Mouse (Mus musculus) mouse embryonic stem cell (cell line): ENCODE results near the gene 4930404N11Rik.

Experiments used
- in situ Hi-C, 2 experiments: fragments of 300-500 bp; cut with MboI; formaldehyde crosslinking; loops; 1 replicate in 1 of 2; 3 replicates in 1 of 2; pipeline ENCODE4 v1.14.3; 2019 to 2020; ENCODE audit warnings: low sequenced_read_pairs in 2 of 2, low pct_unique_long_range_greater_than_20kb in 1 of 2, mixed read lengths in 1 of 2; ENCODE audit not compliant: unreplicated experiment in 1 of 2

The 4930404N11Rik gene

DNA sequence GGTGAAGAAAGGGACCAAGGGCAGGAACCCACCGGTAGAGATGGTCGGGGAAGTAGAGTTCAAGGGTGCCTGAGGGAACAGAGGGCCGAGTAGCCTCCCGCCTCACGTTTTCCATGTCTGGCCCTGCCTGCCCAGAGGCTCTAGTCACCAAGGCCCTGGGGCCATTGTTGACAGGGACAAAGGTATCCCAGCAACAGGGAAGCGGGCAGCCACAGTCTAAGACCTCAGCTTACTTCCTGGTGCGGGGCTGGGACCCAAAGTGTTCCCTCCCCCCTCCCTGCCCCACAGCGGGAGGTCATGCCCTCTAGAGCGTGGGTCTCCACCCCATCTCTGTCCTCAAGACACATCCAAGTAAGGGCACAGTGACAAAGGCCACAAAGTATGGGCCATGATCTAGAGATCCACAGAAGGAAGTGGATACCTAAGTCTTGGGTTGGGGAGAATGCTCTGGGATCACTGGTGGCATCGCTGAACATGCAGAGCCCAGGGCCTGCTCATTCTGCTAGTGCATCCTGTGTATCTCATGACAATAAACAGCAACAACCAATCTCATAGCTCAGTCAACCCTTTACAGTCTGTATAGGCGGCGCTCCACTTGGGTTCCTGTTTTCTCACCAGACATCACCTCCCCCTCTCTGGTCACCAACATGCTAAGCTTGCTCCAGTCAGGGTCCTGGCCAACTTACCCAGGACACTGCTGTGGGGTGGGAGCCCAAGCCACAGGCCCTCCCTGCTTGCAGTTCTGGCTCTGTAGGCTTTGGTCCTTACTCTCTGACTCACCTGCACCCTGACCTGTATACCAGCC lies at the start of gene 4930404N11Rik:
4930404N11Rik (minus strand) TSS at position 145 of the 805 bp plus-strand sequence.
- in situ Hi-C loops, result no loop called here

DNA sequence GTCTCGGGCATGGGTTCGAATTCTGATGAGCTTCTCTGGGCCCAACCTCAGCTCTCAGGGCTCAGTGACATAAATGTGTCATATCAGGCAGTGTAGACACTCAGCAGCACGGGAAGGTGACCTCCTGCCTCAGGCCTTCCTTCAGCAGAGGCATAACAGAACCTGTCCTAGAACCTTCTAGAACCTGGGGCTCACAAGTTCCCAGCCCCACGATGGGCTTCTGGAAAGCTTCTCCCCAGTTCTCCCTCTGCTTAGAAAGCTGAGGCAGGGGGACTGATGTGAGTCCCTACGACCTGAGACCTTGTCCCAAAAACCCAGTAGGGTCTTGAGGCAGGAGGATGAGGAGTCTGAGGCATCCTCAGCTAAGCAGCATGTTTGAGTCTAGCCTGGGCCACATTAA lies 49.5 kb upstream of the 4930404N11Rik start:
- in situ Hi-C loops, result no loop called here

DNA sequence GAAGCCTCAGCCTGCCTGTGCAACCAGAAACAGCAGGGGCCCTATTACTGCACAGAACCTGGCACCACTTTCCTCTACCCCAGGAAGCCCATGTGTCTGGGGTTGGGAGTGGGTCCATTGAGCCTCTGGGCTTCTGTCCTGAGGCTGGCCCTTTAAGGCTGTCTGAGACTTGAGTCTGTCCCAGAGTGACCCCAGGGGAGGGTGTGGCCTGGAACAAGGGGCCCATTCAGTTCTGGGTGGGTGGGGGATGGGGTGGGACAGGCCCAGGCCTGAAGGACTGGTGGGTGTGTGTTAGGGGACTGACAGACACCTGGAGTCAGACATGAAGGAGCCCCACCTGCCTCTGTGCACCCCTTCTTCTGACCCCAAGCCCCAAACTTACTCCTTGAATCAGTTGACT lies 49.1 kb upstream of the 4930404N11Rik start:
- in situ Hi-C loops, result no loop called here

DNA sequence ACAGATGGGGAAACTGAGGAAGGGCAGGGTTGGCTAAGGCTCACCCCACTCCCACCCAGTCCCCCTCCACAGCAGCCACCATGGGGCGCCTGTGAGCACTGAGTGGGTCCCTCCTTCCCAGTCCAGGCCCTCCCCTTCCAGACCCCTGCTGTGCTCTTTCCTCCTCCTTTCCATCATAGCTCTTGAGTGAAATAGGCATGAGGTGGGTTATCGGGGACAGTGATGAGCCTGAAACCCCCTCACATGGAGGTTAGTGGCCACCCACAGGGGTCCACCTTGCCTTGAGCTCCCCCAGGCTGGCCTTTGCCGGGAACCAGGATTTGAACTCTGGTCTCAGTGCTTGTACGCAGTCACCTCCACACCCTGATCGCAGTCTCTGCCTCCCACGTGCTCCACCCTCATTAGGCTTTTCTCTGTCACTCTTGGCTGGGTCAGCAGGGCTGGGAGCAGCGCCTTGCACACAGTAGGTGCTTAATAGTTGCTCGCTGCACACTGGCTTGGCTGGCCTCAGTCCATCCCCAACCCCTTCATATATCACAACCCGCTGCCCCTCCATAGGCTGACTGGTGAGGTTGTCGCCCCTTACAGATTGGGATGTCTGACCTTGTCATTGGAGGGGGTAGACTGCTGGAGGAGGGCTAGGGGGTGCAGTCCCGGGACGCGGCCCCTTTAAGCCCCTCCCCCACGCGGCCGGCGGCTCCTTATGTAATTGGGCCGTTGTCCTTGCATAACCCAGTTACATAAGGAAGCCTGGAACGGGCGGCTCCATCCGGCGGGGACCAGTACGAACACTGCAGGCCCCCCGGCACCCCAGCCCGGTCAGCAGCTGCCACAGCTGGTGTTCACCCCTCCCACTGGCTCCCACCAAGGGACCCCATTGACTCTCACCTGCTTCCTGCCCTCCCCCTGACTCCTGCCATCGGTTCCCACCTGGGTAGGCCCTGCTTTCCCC lies 48.0 kb upstream of the 4930404N11Rik start:
- in situ Hi-C loops, result no loop called here

DNA sequence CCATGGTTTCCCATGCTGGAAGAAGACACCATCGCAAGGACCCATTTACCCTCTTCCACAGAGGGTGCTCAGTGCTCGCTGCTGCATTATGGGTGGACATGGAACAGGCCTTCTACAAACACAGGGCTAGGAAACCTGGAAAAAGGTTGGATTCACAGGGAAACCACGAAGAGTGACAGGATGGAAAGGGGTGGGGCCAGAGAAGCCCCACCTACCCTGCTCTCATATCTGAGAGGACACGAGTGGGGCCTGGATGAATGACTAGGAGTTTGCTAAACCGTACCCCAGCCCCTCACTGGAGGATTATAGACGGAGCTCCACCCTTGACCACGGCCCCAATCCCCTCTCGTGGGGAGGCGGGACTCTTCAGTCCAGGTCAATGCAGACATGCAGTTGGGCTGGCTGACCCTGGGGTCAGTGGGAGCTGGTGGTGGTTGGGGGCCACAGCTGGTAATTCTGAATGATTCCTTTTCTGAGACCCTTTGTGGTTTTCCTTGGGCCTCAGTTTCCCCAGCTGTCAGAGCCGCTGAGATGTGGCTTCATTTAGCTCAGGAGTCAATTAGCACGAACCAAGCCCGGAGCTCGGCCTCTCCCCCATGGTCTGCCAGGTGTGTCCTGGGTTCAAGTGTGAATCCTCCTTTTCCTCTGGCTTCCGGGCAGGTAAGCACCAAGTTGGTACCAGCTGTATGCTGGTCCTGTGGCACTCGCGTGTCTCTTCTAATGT lies 47.1 kb upstream of the 4930404N11Rik start:
- in situ Hi-C loops, result no loop called here

DNA sequence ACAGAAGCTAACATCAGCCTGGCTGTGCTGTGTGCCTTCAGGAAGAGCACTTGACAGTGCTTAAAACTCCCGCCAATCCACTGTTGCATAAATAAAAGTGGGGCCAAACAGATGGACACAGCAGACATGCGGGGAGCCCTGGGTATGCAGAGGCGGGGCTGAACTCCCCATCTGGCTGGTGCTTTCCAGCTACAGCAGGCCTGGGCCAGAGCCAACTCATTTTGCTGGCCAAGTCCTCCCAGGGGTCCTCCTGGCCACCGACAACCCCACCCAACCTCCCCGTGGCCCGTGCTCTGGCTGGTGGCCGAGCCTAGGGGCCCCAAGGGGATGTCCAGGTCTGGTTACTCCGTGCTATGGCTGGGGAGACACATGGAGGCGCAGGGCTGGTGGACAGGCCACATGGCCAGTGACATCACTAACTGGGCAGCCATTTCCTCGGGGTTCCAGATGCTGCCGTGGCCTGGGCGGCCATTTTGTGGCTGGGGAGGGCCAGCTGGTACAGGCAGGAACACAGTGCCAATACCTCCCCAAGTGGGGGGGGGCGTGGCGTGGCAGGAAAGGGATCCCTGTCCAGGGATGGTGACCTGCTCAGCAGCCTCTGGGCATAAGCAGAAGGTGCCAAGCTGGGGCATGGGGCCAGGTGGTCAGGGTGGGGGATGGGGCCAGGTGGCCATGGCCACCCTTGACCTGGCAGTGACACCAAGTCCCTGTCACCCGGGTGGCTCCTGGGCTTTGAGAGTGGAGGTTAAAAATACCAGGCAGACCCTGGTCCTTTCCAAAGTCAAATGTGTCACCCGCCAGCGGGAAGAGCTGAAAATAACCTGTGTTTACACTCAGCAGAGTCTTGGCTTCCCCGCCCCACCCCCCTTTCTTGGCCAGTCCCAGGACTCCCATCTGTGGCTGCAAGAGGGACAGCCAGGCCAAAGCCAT lies 46.1 kb upstream of the 4930404N11Rik start:
- in situ Hi-C loops, result no loop called here

DNA sequence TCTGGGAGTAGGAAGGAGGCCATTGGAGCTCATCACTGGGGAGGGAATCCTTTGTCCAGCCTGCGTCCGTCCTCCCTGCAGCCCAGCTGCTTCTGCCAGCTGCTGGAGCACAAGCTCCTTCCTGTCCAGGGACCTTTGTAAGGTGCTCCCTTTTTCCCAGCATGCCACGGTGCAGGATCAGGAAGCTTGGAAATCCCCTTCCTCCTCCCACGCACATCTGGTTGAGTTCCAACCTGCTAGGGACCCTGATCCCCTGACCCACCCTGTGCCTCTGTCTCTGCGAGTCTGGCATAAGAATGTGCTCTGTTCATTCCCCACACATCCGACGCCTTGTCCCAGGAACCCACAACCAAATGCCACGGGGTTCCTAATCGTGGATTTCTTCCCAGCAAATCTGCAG lies 45.4 kb upstream of the 4930404N11Rik start:
- in situ Hi-C loops, result no loop called here

DNA sequence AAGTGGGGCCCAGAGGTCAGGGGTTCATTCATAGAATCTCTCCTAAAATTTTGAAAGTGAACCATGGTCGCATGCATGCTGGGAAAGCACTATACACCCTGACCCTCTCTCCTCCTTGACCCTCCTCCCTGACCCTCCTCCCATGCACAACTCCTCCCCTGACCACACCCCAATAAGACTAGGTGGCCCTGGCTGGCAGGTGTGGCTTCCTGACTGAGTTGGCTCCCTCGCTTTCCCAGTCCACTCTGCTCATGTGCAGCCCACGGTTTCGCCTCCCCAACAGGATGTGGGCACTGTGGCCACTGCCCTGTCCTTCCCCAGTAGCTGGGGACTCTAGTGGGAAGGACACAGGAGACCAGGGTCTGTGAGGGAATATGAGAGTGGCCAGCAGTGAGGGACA lies 44.7 kb upstream of the 4930404N11Rik start:
- in situ Hi-C loops, result no loop called here

DNA sequence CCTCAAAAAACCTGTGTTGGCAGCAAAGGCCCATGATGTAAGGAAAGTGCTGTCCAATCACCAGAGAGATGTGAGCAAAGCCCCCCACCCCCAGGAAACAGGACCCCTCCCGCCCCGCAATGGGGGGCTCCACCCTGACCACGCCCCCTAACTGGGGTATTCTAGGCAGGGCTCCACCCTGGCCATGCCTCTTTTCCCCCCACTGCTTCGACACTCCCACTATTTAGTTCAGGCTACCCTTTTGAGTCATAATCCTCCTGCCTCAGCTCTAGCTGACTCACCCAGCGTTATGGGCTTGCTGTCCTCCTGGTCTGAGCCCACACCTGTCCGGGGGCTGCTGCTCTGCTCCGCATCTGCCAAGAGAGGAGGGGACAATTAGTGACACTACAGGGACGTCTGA lies 43.7 kb upstream of the 4930404N11Rik start:
- in situ Hi-C loops, result no loop called here

DNA sequence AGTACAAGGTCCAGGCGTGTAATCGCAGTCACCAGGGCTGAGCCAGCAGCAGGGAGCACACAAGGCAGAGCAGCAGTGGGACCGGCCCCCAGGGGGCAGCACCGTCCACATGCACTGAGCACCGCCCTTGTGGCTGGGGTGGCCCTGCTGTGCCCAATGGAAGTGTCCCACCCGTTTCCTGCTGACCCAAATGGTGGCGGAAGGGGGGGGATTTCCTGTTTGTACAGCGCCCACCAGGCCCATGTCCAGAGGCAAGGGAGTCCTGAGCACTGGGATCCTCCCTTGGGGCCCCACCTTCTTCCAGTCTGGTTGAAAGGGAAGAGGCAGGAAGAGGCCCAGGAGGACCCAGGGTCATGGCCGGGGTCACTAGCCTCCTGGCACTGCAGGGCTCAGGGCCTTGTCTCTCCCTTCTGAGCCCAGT lies 43.3 kb upstream of the 4930404N11Rik start:
- in situ Hi-C loops, result no loop called here

DNA sequence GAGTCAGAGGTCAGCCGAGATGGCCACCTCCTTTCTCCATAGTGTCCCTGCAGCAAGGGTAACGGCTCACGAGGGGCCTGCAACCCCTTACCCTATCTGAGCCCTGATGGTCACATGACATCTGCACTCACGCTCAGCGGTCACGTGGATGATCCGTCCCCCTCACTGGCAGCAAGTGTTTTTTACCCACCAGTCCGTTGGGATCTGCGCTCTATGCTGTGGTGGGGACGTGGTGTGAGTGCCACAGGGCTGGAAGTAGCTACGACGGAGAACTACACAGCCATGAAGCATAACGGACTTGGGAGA lies 42.8 kb upstream of the 4930404N11Rik start:
- in situ Hi-C loops, result no loop called here

DNA sequence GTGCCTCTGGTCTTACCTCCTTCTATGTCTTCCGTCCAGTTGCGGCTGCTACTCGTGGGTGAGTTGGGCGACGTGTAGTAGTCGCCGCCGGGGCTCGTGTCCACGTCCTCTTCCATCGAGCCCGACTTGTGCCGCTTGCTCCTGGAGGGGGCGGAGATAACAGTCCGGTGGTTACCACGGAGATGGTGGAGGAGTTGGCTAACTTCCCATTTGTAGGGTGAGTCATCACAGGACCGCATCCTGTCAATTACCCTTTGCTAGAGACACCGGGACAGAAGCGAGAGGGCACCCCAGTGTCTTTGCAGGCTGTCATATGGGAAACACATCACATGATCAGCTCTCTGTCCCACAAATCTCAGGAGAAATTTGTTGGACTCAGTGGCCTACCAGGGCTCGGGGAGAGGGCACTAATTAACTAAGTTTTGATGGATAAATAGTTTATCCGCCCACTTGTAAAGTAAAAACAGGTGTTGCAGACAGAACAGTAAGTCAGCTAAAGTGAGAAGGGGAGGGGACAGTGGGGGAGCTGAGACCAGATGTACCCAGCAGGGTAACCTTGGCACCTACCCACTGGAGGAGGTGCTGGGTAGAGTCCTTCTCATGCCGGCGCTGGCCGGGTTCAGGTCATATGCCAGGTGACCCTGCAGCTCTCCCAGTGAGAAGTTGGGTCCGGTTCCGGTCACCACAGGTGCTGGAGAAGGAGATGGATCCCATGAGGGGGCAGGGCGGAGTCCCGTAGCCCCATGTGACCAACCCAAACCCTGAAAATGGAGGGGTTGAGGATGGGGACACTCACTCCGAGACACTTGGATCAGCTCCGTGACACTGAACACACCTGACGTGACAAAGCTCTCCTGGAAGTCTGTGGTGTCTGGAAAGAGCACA lies 42.2 kb upstream of the 4930404N11Rik start:
- in situ Hi-C loops, result no loop called here

DNA sequence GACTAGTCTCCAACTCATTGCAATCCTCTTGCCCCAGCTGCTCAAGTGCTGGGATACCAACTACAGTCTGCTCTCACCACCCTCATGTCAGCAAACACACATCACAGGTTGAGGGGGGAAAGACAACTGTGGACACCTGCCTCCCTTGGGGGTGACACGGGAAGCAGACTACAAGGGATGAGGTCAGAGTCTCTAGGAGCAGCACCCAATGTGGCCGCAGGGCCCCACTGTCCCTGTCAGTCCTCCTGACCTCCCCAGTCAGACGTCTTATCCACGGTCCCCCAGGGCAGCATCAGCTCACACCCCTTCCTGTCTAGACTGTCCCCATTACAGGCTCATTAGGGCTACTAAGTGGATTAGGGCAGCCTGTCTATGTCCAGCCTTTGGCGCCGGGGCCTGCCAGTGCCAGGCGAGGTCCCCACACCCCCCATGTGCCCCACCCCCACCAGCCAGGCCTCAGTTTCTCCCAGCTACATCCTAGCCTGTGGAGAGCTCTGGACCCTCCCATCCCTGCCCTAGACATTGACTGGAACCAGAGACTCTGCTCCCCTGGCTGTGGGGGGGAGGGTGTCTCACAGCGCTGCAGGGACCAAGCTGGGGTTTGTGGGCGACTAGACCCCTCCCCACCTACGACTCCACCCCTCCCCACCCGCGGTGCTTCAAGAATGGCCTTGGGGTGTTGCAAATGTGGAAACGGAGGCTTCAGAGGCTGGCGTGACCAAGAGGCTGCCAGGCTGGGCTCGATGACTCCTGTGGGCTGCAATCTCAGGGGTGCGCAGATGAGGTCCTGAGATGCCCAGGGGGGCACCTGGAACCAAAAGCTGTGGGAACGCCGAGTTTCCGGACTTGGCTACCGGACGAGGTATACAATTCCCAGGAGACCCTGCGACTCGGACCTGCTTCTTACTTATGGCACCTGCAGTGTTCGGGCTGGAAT lies 41.2 kb upstream of the 4930404N11Rik start:
- in situ Hi-C loops, result no loop called here

DNA sequence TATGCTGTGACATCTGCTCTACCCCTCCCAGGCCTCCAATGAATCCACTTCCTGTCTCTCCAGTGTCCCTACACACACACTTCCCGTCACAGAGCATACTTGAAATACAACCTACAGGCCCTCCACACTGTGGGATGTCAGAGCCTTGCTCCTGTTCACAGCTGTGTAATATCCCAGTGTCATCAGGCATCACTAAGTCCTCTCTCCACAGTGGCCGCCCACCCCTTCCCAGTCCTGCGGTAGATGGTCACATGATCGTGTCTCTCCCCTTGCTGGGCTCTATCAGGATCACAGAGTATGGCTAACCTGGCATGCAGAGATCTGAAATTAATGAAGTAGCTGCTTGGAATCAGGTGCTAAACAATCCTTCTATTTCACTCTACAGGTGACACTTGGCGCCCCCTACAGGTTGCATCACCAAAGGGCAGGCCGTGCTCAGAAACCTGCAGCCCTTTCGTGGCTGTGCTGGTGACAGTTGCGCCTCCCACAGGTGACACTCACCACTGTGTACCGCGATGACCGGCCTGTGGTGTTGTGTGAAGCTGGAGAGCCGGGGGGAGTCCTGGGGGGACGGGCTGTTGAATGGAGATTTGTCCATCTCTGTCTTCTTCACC lies 40.1 kb upstream of the 4930404N11Rik start:
- in situ Hi-C loops, result no loop called here

DNA sequence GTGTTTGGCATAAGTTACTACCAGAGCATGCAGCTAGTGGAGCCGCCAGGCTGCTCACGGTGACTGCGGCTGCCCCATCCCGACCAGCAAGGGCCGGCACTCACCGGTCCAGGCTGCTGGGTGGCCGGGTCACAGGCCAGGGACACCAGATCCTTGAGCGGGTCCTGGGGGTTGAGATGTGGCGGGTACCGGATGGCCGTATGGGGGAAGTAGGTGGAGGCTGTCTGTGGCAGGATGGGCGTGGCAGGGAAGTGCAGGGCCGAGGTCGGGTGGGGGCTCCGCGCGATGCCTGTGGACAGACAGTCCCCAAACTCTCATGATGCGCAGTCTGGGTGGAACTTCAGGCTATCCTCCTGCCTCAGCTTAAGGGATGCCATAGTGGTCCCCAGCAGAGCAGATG lies 39.1 kb upstream of the 4930404N11Rik start:
- in situ Hi-C loops, result no loop called here

DNA sequence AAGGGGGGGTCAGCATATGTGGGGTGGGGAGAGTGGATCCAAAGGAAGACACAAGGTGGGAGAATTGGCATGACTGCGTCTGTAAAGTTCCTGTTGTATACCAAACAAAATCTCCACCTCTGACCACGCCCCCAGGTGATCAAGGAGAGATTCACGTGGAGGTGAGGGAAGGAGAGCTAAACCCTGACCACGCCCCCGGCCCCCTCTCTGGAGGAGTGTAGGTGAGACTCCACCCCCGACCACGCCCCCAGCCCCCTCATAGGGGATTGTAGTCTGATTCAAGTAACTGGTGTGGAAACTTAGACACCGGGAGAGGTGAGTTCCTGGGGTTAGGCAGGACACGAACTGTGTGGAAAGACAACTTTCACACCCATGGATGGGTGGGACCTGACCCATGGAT lies 38.5 kb upstream of the 4930404N11Rik start:
- in situ Hi-C loops, result no loop called here
